Mouse (Mus musculus): ENCODE results near the gene Mtr.

- TF ChIP-seq POLR2A (IDR thresholded peaks at IDR 0.05; ENCODE audit: borderline replicate concordance, low read depth, low read length): no peak
- no peak for TF ChIP-seq CTCF (IDR thresholded peaks at IDR 0.05; ENCODE audit: low read depth, low read length)
Measured at GRCm38 (mm10) chr13:12196861-12197260, 61.1 kb downstream of the Mtr start.
